In genomic region chr3:103374028-103374427, GRCm38 (mm10) we compare ENCODE assay signal across 9 mouse cellular contexts.
A peak's percentile ranks its signal among the peaks of the same experiment; 100 is the strongest.
DNase-seq lines count a peak whose midpoint lies in the region; ATAC-seq and TF ChIP-seq lines count a peak whose summit lies in the region.
"Had no signal": no experiment of that assay in that cellular context is flagged by ENCODE, and none has a peak within 500 bp of the region (broad histone marks: within the 10 kb centered on the region; RNA-seq: fewer than 3 reads in every experiment).

No protein-coding gene starts in this region.

- H3K4me3 ChIP-seq in intestine, postnatal 0 days (ENCODE audit: low read depth, low read length): no peak overlapping the region
- no peak overlapping the region for H3K4me3 ChIP-seq in intestine, embryonic 15.5 days (replicated peaks)
- H3K4me3 ChIP-seq in G1E (ENCODE audit: low read depth, low read length): no peak overlapping the region
- H3K4me3 ChIP-seq: embryonic facial prominence, embryonic 13.5 days had no signal

- ATAC-seq in intestine, postnatal 0 days: no peak
- no peak for ATAC-seq in intestine, embryonic 15.5 days
- 0 out of 2 replicates have a peak, but pooled peaks have one; percentile 55 for ATAC-seq in G1E (ENCODE audit: extremely low read depth, insufficient number of reproducible peaks, low FRiP score, poor library complexity, severe bottlenecking)
- peak; percentile 70 for ATAC-seq in megakaryocyte progenitor cell, adult 5-6 weeks (replicated peaks; ENCODE audit: poor library complexity)

- no peaks in the 10 kb centered on the region for H3K9me3 ChIP-seq in intestine, postnatal 0 days (ENCODE audit: control insufficient read depth)
- no peaks in the 10 kb centered on the region for H3K9me3 ChIP-seq in intestine, embryonic 15.5 days
- H3K9me3 ChIP-seq in G1E (replicated peaks): no peaks in the 10 kb centered on the region
- H3K9me3 ChIP-seq: embryonic facial prominence, embryonic 13.5 days had no signal

- no peak overlapping the region for H3K27ac ChIP-seq in intestine, postnatal 0 days (ENCODE audit: low read depth, low read length)
- H3K27ac ChIP-seq in intestine, embryonic 15.5 days: no peak overlapping the region
- H3K27ac ChIP-seq: embryonic facial prominence, embryonic 13.5 days had no signal

- H3K36me3 ChIP-seq in intestine, postnatal 0 days (ENCODE audit: control insufficient read depth, insufficient read depth): no peaks in the 10 kb centered on the region
- no peaks in the 10 kb centered on the region for H3K36me3 ChIP-seq in intestine, embryonic 15.5 days
- H3K36me3 ChIP-seq in G1E (replicated peaks): no peaks in the 10 kb centered on the region
- H3K36me3 ChIP-seq: embryonic facial prominence, embryonic 13.5 days had no signal

- no peak overlapping the region for H3K9ac ChIP-seq in intestine, postnatal 0 days (ENCODE audit: low read depth, low read length)
- H3K9ac ChIP-seq in intestine, embryonic 15.5 days: no peak overlapping the region
- H3K9ac ChIP-seq: embryonic facial prominence, embryonic 13.5 days had no signal

- 42% methylated on average over 8 of the region's 8 CpGs for WGBS in intestine, postnatal 0 days
- WGBS in intestine, embryonic 15.5 days: 41% methylated on average over 8 of the region's 8 CpGs

- H3K4me2 ChIP-seq in intestine, postnatal 0 days (replicated peaks; ENCODE audit: low read depth): no peak overlapping the region
- no peak overlapping the region for H3K4me2 ChIP-seq in intestine, embryonic 15.5 days (replicated peaks)
- H3K4me2 ChIP-seq: embryonic facial prominence, embryonic 13.5 days had no signal

- H3K27me3 ChIP-seq in intestine, postnatal 0 days (replicated peaks; ENCODE audit: control insufficient read depth, insufficient read depth, low read length): no peaks in the 10 kb centered on the region
- H3K27me3 ChIP-seq in intestine, embryonic 15.5 days (replicated peaks): no peaks in the 10 kb centered on the region
- no peaks in the 10 kb centered on the region for H3K27me3 ChIP-seq in G1E (ENCODE audit: insufficient read depth, low read length)
- H3K27me3 ChIP-seq: embryonic facial prominence, embryonic 13.5 days had no signal

- 0 out of 2 replicates have a peak, but pooled peaks cover 2% of the 10 kb centered on the region for H3K4me1 ChIP-seq in intestine, postnatal 0 days (replicated peaks; ENCODE audit: control insufficient read depth, insufficient read depth, low read length)
- peaks cover 3% of the 10 kb centered on the region; the same call in 1 of the 2 replicates for H3K4me1 ChIP-seq in intestine, embryonic 15.5 days (replicated peaks)
- peaks cover 44% of the 10 kb centered on the region for H3K4me1 ChIP-seq in G1E (ENCODE audit: insufficient read depth, low read depth, low read length)

- peak; percentile 85 for TF ChIP-seq CTCF in intestine, postnatal 0 days (IDR thresholded peaks at IDR 0.05; ENCODE audit: low read depth)
- TF ChIP-seq CTCF in G1E (IDR thresholded peaks at IDR 0.05; ENCODE audit: low read depth, low read length): peak; percentile 82

- peak; percentile 34 for DNase-seq in G1E (ENCODE audit: low spot score)
- peak; percentile 44 for DNase-seq in cerebellum, adult 11 months
- peak; percentile 34 for DNase-seq in forelimb bud, embryonic 11.5 days (ENCODE audit: low read depth, low spot score)
- peak; percentile 21 to 59 for DNase-seq in layer of hippocampus, postnatal 25 days (ENCODE audit: extremely low spot score in 1 of 2, low spot score in 1 of 2)
- peak; percentile 68 to 85 for DNase-seq in spleen, postnatal 4 days (ENCODE audit: low spot score in 2 of 2)

Comparison
In these comparisons a context has a peak if more than half of its experiments do, and no peak if none do; other contexts are left out.
1. ATAC-seq: peak in G1E (single experiment) and megakaryocyte progenitor cell, adult 5-6 weeks (single experiment); none in intestine, postnatal 0 days (single experiment) and intestine, embryonic 15.5 days (single experiment).
2. Peak in every context shown above with its lines, with median percentiles within 50 percentile points of each other: DNase-seq.